Mouse (Mus musculus): ENCODE data around the gene Dspp. TPM values are rescaled to one million over a fixed set of nuclear protein-coding genes. Genes with fewer than 3 reads are reported as not detected.

Gene Dspp
- polyA plus RNA-seq (2016; fragmentation: Nextera tagmentation; extraction: Ambion mirVana): not detected in 2 replicates

DNA sequence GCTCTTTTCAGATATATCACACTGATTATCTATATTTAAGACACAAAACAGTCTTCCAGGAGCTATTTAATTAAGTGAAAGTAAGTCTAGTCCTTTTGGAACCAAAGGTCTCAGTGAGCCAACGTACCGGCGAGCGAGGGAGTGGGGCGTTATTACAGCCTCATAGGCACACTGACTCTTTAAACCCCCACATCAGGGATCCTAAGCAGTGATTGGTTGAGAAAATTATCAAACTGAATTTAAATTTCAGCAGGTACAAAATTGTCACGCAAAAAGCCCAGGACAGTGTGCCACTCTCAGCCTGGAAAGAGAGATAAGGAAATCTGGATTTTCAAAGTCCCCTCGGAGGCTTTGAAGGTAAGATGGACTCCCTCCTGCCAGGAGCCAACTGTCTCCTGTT, at the start of gene Dspp:
Gene Dspp, plus strand, starts transcription at position 301 of the 400 bp plus-strand sequence.
- no peak within 1 kb of the TSS for H3K27ac ChIP-seq (replicated peaks)
- H3K4me3 ChIP-seq: no peak within 1 kb of the TSS
- WGBS: 87% methylated on average over 7 of the region's 7 CpGs
- H3K9me3 ChIP-seq: no peaks in the 10 kb centered on the region
- no peaks in the 10 kb centered on the region for H3K36me3 ChIP-seq
- H3K27me3 ChIP-seq: no peaks in the 10 kb centered on the region
- no peak within 1 kb of the TSS for H3K4me2 ChIP-seq (replicated peaks)
- ATAC-seq (ENCODE audit: low FRiP score, low read depth): no peak
- H3K9ac ChIP-seq (replicated peaks): no peak within 1 kb of the TSS
- H3K4me1 ChIP-seq: no peaks in the 10 kb centered on the region

DNA sequence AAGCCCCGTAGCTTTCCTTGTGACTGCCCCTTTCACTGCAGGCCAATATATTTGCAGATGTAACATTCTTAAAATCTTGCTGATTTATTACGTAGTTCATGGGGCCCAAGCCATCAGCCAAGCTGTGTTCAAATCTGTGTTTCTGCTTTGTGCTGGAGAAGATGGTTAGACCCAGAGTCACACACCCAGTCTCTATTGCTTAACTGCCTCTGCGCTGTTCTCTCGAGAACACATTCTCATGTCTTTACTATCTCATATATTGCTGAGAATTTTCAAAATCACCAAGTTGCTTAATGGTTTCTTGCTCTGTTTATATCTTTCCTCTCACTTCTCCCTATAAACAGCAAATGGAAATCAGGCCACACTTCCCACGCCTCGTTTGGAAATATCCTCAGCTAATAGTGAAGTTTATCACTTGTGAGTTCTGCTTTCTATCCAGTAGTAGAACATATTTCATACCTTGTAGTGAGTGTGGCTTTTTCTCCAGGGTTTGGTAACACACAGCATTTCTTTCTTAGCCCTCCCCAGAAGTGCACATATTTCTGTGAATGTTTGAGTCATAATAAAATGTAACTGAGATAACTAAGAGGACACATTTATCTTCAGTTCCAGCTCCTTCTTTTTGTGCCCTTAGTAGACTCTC, 46.4 kb upstream of the Dspp start:
- H3K4me2 ChIP-seq (replicated peaks): no peak overlapping the region
- H3K4me1 ChIP-seq: no peaks in the 10 kb centered on the region
- 92% methylated on average over 6 of the region's 6 CpGs for WGBS
- H3K9me3 ChIP-seq: no peaks in the 10 kb centered on the region
- no peaks in the 10 kb centered on the region for H3K36me3 ChIP-seq
- ATAC-seq (ENCODE audit: low FRiP score, low read depth): no peak
- H3K27me3 ChIP-seq: no peaks in the 10 kb centered on the region; the same call in 1 of the 2 replicates
- no peak overlapping the region for H3K4me3 ChIP-seq
- H3K9ac ChIP-seq (replicated peaks): no peak overlapping the region
- no peak overlapping the region for H3K27ac ChIP-seq (replicated peaks)

DNA sequence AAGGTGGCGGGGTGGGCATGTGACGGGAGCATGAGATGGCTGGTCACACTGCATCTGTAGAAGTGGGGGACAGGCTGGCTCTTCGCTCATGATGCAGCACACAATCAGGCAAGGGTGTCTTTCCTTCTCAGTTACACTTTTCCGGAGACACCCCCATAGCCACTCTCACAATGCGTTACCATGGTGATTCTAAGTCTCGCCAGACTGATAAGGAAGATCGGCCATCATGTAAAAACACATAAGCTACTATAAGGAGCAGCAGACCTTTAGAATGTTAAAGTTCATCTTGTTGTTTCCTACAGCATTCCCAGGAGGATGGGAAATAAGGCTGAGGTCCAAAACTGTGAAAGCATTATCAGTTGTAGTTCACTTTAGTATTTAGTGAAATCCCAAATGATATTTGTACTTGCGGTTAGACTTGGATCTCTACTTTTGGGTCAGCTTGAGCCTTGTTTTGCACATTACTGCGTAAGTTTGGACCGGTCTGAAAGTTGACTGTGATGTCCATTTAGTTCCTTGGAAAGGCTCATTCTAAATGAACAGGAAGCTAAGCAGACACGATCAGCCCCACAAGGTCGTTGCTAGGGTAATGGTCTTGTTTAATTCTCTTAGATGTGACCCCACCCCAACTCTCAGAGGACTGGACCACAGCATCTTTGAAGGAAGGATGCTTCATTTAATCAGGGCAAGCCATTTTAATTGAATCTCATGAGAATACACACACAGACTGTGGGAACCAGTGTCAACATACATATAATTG, 43.8 kb upstream of the Dspp start:
- Histone ChIP-seq H3K4me3 (no peak overlapping the region), H3K36me3 (no peaks in the 10 kb centered on the region), H3K27ac (replicated peaks) (no peak overlapping the region), H3K9ac (replicated peaks) (no peak overlapping the region), H3K4me1 (no peaks in the 10 kb centered on the region), H3K4me2 (replicated peaks) (no peak overlapping the region), H3K9me3 (no peaks in the 10 kb centered on the region), H3K27me3 (no peaks in the 10 kb centered on the region; the same call in 1 of the 2 replicates)
- no peak for ATAC-seq (ENCODE audit: low FRiP score, low read depth)
- 88% methylated on average over 12 of the region's 12 CpGs for whole genome bisulfite sequencing

DNA sequence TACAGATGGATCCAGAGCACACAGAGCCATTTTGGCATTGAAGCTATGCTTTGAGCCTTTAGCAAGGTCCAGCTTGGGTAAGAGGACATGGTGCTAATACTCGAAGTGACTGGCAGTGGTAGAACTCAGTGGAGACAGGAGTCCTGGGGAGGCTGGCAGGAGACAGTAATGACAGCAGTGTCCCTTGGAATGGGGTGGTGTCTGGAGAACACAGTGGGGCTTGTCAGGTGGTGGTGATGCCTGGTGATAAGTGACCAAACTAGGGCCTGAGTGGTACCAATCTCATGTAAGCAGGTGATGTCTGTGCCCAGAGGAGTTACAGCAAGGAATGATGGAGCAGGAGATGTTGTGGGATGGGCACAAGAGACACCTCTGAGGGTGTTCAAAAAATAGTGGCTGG, 43.2 kb upstream of the Dspp start:
- 80% methylated on average over 1 of the region's 1 CpGs for WGBS
- no peaks in the 10 kb centered on the region for H3K36me3 ChIP-seq
- no peak overlapping the region for H3K9ac ChIP-seq (replicated peaks)
- no peak overlapping the region for H3K4me3 ChIP-seq
- H3K4me1 ChIP-seq: no peaks in the 10 kb centered on the region
- no peaks in the 10 kb centered on the region for H3K9me3 ChIP-seq
- H3K27me3 ChIP-seq: no peaks in the 10 kb centered on the region; the same call in 1 of the 2 replicates
- H3K4me2 ChIP-seq (replicated peaks): no peak overlapping the region
- H3K27ac ChIP-seq (replicated peaks): no peak overlapping the region
- no peak for ATAC-seq (ENCODE audit: low FRiP score, low read depth)

DNA sequence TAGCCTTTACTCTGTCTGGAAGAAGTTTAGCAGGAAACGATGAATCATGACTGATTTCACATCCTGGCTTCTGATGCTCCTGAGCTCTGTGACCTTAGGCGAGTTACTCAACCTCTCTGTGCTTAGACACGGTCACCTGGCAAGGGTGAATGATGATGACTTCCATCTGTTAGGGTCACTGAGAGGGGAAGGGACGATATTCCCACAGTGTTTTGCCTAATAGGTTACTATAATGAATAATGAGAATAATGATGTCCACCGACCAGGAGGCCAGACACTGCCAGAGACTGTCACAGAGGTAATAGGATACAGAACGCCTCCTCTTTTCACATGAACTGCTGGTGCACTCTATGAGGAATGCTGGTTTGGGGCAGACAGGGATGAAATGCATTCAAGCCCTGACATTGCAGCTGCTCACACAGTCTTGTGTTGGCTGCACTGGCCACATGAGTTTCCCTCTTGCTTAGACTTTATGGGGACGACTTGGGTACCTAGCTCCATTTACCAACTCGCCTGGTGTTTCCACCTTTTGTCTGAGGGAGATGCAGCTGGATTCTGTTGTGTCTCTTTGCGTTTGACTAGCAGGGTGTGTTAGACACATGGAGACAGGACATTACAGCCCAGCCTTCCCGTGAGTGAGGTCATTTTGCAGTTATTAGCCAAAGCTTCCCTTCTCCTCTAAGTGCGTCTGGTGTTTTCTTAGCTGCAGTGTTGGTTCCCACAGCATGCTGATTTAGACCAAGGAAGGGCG, 42.1 kb upstream of the Dspp start:
- 77% methylated on average over 12 of the region's 12 CpGs for WGBS
- no peak overlapping the region for H3K27ac ChIP-seq (replicated peaks)
- H3K9ac ChIP-seq (replicated peaks): no peak overlapping the region
- H3K4me3 ChIP-seq: no peak overlapping the region
- no peaks in the 10 kb centered on the region for H3K36me3 ChIP-seq
- no peak for ATAC-seq (ENCODE audit: low FRiP score, low read depth)
- H3K9me3 ChIP-seq: no peaks in the 10 kb centered on the region
- H3K4me2 ChIP-seq (replicated peaks): no peak overlapping the region
- no peaks in the 10 kb centered on the region for H3K4me1 ChIP-seq
- H3K27me3 ChIP-seq: no peaks in the 10 kb centered on the region; the same call in 1 of the 2 replicates

DNA sequence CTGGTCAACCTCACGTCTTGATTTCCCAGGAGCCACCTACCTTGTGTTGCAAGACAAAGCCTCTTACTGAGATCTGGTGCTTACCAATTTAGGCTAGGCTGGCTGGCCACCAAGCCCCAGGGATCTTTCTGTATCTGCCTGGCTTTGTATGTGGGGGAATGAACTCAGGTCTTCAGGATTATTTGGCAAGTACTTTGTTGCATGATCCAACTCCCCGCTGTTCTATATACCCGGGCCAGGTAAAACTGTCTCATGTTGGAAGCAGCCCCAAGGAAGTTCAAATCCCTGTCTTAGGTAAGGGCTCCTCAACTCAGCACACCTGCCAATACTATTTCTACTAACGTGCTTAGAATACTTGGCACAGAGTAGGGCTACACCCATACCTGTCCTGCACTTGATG, 39.6 kb upstream of the Dspp start:
- Histone ChIP-seq H3K4me2 (replicated peaks) (no peak overlapping the region), H3K4me3 (no peak overlapping the region), H3K36me3 (no peaks in the 10 kb centered on the region), H3K27me3 (no peaks in the 10 kb centered on the region), H3K9ac (replicated peaks) (no peak overlapping the region), H3K27ac (replicated peaks) (no peak overlapping the region), H3K9me3 (no peaks in the 10 kb centered on the region), H3K4me1 (no peaks in the 10 kb centered on the region)
- 88% methylated on average over 4 of the region's 4 CpGs for WGBS
- ATAC-seq (ENCODE audit: low FRiP score, low read depth): no peak

DNA sequence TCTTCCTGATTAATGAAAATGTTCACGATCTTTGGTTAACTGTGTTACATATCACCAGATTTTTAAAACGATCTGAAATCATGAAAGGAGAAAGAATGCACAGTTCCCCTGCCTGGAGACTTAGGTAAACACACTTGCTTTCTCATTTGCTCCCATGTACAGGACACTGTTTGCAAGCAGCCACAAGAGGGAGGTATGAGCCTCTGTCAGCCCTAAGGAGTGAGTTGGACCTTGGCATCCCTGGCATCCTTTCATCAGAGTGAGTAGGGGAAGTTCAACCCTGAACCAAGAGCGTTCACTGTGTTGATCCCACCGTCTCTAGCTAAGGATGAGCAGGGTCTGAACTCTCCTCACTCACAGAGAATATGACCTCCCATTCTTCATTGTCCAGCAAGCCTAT, 39.0 kb upstream of the Dspp start:
- H3K4me1 ChIP-seq: no peaks in the 10 kb centered on the region
- H3K27me3 ChIP-seq: no peaks in the 10 kb centered on the region
- no peak overlapping the region for H3K9ac ChIP-seq (replicated peaks)
- WGBS: 77% methylated on average over 4 of the region's 4 CpGs
- H3K4me3 ChIP-seq: no peak overlapping the region
- H3K9me3 ChIP-seq: no peaks in the 10 kb centered on the region
- H3K27ac ChIP-seq (replicated peaks): no peak overlapping the region
- no peak for ATAC-seq (ENCODE audit: low FRiP score, low read depth)
- H3K4me2 ChIP-seq (replicated peaks): no peak overlapping the region
- no peaks in the 10 kb centered on the region for H3K36me3 ChIP-seq

DNA sequence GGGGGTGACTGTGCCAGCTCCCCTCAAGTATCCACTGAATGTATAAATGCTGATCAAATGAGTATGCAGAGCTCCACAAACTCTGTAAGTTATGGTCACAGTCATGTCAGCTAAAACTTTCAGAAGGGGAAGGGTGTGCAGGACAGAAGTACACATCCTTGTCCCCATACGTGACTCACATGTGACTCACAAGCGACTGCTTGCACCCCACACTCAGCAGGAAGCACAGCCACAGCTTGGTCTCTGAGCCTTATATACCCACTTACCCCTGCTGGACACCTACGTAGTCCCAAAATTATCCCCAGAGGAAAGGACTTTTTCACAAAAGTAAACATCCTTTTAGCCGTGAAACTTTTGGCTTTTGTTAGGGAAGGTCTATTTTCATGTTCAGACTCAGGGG, 36.8 kb upstream of the Dspp start:
- no peak overlapping the region for H3K4me2 ChIP-seq (replicated peaks)
- no peaks in the 10 kb centered on the region for H3K4me1 ChIP-seq
- no peaks in the 10 kb centered on the region for H3K9me3 ChIP-seq
- no peaks in the 10 kb centered on the region for H3K36me3 ChIP-seq
- ATAC-seq (ENCODE audit: low FRiP score, low read depth): no peak
- no peaks in the 10 kb centered on the region for H3K27me3 ChIP-seq
- no peak overlapping the region for H3K4me3 ChIP-seq
- WGBS: 75% methylated on average over 4 of the region's 4 CpGs
- H3K9ac ChIP-seq (replicated peaks): no peak overlapping the region
- no peak overlapping the region for H3K27ac ChIP-seq (replicated peaks)

DNA sequence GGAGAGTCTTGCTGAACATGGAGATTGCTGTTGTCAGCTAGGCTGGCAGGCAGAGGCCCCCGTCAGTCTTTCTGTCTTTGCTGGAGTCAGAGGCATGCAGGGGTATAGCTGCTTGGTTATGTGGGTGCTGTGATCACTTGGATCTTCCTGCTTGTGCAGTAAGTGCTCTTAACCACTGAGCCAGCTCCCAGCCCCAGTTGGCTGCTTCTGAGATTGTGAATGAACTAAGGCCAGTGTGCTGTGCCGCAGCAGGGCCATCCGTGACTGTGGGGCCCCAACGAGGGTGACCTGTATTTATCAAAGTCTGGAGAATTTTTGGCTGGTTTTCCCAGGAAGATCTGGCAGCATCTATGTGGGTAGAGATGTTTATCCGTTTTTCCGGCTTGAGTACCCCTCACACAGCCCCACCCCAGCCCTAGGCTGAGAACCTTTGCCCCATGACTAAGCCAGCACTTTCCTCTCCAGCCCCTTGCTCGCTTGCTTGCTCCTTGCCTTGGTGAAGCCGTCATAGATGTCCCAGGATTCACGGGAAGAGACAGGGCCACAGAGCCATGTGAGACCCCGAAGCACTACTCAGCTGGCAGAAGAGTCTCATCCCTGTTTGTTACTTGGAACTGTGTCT, 32.5 kb upstream of the Dspp start:
- Histone ChIP-seq H3K4me1 (no peaks in the 10 kb centered on the region), H3K4me2 (replicated peaks) (no peak overlapping the region), H3K36me3 (no peaks in the 10 kb centered on the region), H3K27ac (replicated peaks) (no peak overlapping the region), H3K27me3 (no peaks in the 10 kb centered on the region), H3K9me3 (no peaks in the 10 kb centered on the region), H3K4me3 (no peak overlapping the region), H3K9ac (replicated peaks) (no peak overlapping the region)
- no peak for ATAC-seq (ENCODE audit: low FRiP score, low read depth)
- 78% methylated on average over 10 of the region's 10 CpGs for WGBS

DNA sequence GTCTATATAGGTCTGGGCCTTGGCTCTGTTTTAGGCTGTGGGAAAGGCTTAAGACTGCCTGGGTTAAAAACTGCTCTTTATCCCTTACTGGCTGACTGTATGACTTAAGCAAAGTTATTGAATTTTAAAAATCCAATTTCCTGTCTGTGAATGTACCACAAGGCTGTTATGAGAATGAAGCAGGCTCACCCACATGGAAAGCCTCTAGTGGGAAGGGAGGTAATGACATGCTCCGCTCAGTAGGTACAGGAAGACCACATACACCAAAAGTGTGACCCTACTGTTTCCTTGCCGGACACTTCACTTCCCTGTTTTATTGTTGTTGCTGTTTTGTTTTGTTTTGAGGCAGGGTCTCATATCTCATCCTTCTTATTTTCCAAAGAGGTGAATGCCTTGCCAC, 29.4 kb upstream of the Dspp start:
- Histone ChIP-seq H3K27ac (replicated peaks) (no peak overlapping the region), H3K4me2 (replicated peaks) (no peak overlapping the region), H3K36me3 (no peaks in the 10 kb centered on the region), H3K27me3 (no peaks in the 10 kb centered on the region), H3K9ac (replicated peaks) (no peak overlapping the region), H3K9me3 (no peaks in the 10 kb centered on the region), H3K4me3 (no peak overlapping the region), H3K4me1 (no peaks in the 10 kb centered on the region)
- no peak for ATAC-seq (ENCODE audit: low FRiP score, low read depth)
- 82% methylated on average over 2 of the region's 2 CpGs for WGBS

DNA sequence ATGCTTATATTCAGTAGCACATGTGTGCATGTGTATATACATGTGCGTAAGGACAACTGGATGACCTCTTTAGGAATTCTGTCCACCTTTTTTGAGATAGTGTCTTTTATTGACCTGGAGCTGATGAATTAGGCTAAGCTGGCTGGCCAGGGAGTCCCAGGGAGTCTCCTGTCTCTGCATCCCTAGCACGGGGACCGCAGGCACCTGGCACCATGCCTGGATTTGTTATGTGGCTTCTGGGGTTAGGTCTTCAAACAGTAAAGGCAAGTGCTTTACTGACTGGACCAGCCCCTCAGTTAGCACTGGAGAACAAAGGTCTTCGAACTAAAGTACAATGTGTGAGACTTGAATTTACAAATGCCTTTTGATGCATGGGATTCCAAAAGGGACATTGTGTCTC, 26.5 kb upstream of the Dspp start:
- Histone ChIP-seq H3K4me3 (no peak overlapping the region), H3K9ac (replicated peaks) (no peak overlapping the region), H3K4me2 (replicated peaks) (no peak overlapping the region), H3K36me3 (no peaks in the 10 kb centered on the region), H3K27ac (replicated peaks) (no peak overlapping the region), H3K4me1 (no peaks in the 10 kb centered on the region), H3K27me3 (no peaks in the 10 kb centered on the region), H3K9me3 (no peaks in the 10 kb centered on the region)
- ATAC-seq (ENCODE audit: low FRiP score, low read depth): no peak
- WGBS: 85% methylated on average over 4 of the region's 4 CpGs

DNA sequence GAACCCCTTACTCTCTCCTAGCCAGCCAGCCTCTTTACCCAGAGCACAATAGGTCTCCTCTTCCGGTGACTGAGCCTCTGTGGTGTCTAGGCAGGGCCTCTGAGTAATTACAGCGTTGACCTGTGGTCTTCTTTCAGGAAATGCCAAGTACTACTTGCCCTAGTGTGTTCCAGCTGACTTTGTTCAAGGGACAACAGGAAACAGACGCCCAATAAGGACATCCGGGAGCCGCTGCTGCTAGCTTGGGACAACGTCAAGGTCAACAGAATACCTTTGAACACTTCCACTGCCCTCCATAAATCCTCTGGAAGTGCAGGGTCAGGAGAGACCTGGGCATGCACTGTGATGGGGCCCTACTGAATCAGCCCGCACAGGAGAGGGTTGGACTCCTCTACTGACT, 21.2 kb upstream of the Dspp start:
- Histone ChIP-seq H3K9ac (replicated peaks) (no peak overlapping the region), H3K4me3 (no peak overlapping the region), H3K9me3 (no peaks in the 10 kb centered on the region), H3K36me3 (no peaks in the 10 kb centered on the region), H3K27me3 (no peaks in the 10 kb centered on the region), H3K27ac (replicated peaks) (no peak overlapping the region), H3K4me2 (replicated peaks) (no peak overlapping the region), H3K4me1 (no peaks in the 10 kb centered on the region)
- WGBS: 75% methylated on average over 7 of the region's 7 CpGs
- ATAC-seq (ENCODE audit: low FRiP score, low read depth): no peak

All from midbrain, embryonic 12.5 days (tissue).